Mouse (Mus musculus): ENCODE measurements around the gene Eea1. TPM values are rescaled to one million over a fixed set of nuclear protein-coding genes. Genes with fewer than 3 reads are reported as not detected.

Eea1 gene
- polyA plus RNA-seq, 1 experiment: 22.8 TPM

DNA sequence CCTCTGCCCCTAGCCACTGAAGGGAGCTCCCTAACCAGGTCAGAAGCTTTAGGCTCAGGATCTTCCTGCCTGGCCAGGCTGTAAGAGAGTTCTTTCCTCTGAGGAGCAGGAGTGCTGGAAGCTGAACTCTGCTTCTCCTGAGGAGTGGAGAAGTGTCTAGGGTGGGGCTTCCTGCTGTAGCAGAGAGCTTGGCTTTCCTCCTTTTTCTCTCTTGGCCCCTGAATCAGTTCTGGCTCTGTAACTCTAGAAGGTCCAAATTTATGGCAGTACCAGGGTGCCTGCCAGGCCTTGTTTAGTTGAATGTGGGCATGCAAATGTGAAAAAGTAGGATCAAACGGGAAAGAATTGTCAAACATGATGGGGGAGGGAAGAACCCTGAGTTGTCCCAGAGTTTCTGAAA is 17.1 kb downstream of the Eea1 start:
- H3K27ac ChIP-seq (ENCODE audit: control insufficient read depth, insufficient read depth, low read depth, low read length, poor library complexity): no peak overlapping the region
- no peak for TF ChIP-seq CTCF (IDR thresholded peaks at IDR 0.05; ENCODE audit: control insufficient read depth, insufficient read depth, low read length)
- TF ChIP-seq POLR2A (IDR thresholded peaks at IDR 0.05; ENCODE audit: borderline replicate concordance, control insufficient read depth, low read depth, low read length): no peak
- 90% methylated on average over 1 of the region's 1 CpGs for WGBS
- H3K4me3 ChIP-seq (replicated peaks; ENCODE audit: control insufficient read depth, low read depth, low read length): no peak overlapping the region
- H3K4me1 ChIP-seq (ENCODE audit: control insufficient read depth, insufficient read depth, low read length): no peaks in the 10 kb centered on the region

DNA sequence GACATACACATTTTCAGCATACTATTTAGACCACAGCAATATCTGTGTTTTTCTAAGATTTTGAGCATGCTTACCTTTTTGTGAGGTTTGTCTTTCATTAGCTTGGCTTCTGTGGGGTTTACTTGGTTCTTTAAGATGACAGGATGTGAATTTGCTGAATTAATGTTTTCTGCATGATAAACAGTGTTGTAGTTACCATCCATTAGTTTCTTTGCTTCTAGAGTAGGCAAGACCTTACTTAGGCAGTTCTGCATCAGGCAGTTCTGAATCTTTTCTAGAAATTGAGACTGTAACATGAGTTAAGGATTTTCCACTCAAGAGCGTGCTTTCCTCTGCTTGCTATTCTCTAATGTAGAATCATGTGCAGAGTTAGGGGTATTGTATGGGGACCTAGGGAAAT is 24.2 kb downstream of the Eea1 start:
- Histone ChIP-seq H3K27ac (ENCODE audit: control insufficient read depth, insufficient read depth, low read depth, low read length, poor library complexity) (no peak overlapping the region), H3K4me3 (replicated peaks; ENCODE audit: control insufficient read depth, low read depth, low read length) (no peak overlapping the region), H3K4me1 (ENCODE audit: control insufficient read depth, insufficient read depth, low read length) (peaks cover under 1% of the 10 kb centered on the region)
- WGBS: 88% methylated on average over 1 of the region's 1 CpGs
- no peak for TF ChIP-seq CTCF (IDR thresholded peaks at IDR 0.05; ENCODE audit: control insufficient read depth, insufficient read depth, low read length)
- no peak for TF ChIP-seq POLR2A (IDR thresholded peaks at IDR 0.05; ENCODE audit: borderline replicate concordance, control insufficient read depth, low read depth, low read length)

DNA sequence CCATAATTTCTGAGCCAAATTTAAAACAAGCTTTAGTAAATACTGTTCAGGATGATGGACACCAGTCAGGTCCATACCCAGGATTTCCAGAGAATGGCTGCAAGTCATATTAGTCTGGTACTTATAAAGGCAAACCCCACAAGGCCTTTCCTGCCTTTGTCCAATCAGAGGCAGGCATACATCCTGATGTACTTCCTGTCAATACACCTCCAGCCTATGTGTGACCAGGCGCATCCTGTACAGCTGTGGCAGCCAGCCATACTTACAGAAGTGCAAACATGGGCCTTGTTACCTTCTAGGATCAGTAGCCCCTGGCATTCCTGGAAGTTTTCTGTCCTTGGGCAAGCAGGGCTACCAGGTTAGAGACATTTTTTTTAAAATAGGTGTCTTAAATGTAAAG is 29.2 kb downstream of the Eea1 start:
- no peak overlapping the region for H3K27ac ChIP-seq (ENCODE audit: control insufficient read depth, insufficient read depth, low read depth, low read length, poor library complexity)
- no peak overlapping the region for H3K4me3 ChIP-seq (replicated peaks; ENCODE audit: control insufficient read depth, low read depth, low read length)
- TF ChIP-seq POLR2A (IDR thresholded peaks at IDR 0.05; ENCODE audit: borderline replicate concordance, control insufficient read depth, low read depth, low read length) (no peak), CTCF (IDR thresholded peaks at IDR 0.05; ENCODE audit: control insufficient read depth, insufficient read depth, low read length) (no peak)
- 79% methylated on average over 1 of the region's 1 CpGs for WGBS
- H3K4me1 ChIP-seq (ENCODE audit: control insufficient read depth, insufficient read depth, low read length): peaks cover 1% of the 10 kb centered on the region

DNA sequence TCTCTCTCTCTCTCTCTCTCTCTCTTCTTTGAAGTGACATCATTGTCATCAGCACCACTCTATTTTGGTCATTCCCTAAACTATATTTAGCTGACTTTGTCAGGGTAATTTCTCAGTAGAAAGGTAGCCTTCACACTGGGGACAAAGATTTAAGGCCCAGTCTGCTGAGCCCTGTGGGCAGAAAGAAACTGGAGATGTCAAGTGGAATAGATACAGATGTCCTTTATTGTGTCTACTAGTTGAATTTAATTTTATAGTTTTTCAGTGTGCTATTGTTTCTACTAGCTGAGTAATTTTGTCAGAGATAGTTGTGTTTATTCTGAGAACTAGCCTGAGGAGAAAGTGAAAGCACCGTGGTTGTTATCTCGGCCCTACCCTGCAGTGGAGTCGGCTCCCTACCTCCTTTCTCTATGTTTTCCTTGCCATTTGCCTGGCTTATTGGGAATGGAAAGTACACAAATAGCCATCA is 30.3 kb downstream of the Eea1 start:
- Histone ChIP-seq H3K4me3 (replicated peaks; ENCODE audit: control insufficient read depth, low read depth, low read length) (no peak overlapping the region), H3K27ac (ENCODE audit: control insufficient read depth, insufficient read depth, low read depth, low read length, poor library complexity) (no peak overlapping the region), H3K4me1 (ENCODE audit: control insufficient read depth, insufficient read depth, low read length) (peaks cover 1% of the 10 kb centered on the region)
- TF ChIP-seq POLR2A (IDR thresholded peaks at IDR 0.05; ENCODE audit: borderline replicate concordance, control insufficient read depth, low read depth, low read length) (no peak), CTCF (IDR thresholded peaks at IDR 0.05; ENCODE audit: control insufficient read depth, insufficient read depth, low read length) (no peak)
- WGBS: 3% methylated on average over 3 of the region's 3 CpGs

GRCm38 (mm10) chr10:95971341-95971740 is 30.9 kb downstream of the Eea1 start:
- Histone ChIP-seq H3K27ac (ENCODE audit: control insufficient read depth, insufficient read depth, low read depth, low read length, poor library complexity) (no peak overlapping the region), H3K4me1 (ENCODE audit: control insufficient read depth, insufficient read depth, low read length) (peaks cover 1% of the 10 kb centered on the region), H3K4me3 (replicated peaks; ENCODE audit: control insufficient read depth, low read depth, low read length) (no peak overlapping the region)
- WGBS: 58% methylated on average over 4 of the region's 4 CpGs
- TF ChIP-seq POLR2A (IDR thresholded peaks at IDR 0.05; ENCODE audit: borderline replicate concordance, control insufficient read depth, low read depth, low read length) (no peak), CTCF (IDR thresholded peaks at IDR 0.05; ENCODE audit: control insufficient read depth, insufficient read depth, low read length) (no peak)

GRCm38 (mm10) chr10:95971942-95972341 is 31.5 kb downstream of the Eea1 start:
- H3K4me3 ChIP-seq (replicated peaks; ENCODE audit: control insufficient read depth, low read depth, low read length): no peak overlapping the region
- no peak for TF ChIP-seq CTCF (IDR thresholded peaks at IDR 0.05; ENCODE audit: control insufficient read depth, insufficient read depth, low read length)
- TF ChIP-seq POLR2A (IDR thresholded peaks at IDR 0.05; ENCODE audit: borderline replicate concordance, control insufficient read depth, low read depth, low read length): no peak
- whole genome bisulfite sequencing: 67% methylated on average over 3 of the region's 3 CpGs
- peaks cover 1% of the 10 kb centered on the region for H3K4me1 ChIP-seq (ENCODE audit: control insufficient read depth, insufficient read depth, low read length)
- no peak overlapping the region for H3K27ac ChIP-seq (ENCODE audit: control insufficient read depth, insufficient read depth, low read depth, low read length, poor library complexity)

DNA sequence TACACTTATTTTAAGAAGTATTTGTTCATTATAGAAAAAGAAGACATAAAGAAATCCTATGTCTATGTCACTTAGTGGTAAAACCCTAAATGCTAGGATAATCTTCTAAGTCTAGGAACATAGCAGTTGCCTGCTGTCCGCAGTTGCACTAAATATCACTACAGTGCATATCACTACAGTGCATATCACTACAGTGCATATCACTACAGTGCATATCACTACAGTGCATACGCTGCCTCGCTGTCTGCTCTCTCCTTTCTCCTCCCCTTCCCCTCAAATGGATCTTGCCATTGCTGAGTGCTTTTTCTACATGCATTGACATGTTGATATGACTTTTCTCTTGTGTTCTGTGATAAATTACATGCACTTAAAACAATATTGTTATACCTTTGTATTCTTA is 34.0 kb downstream of the Eea1 start:
- peaks cover 1% of the 10 kb centered on the region for H3K4me1 ChIP-seq (ENCODE audit: control insufficient read depth, insufficient read depth, low read length)
- no peak overlapping the region for H3K4me3 ChIP-seq (replicated peaks; ENCODE audit: control insufficient read depth, low read depth, low read length)
- 76% methylated on average over 3 of the region's 3 CpGs for WGBS
- H3K27ac ChIP-seq (ENCODE audit: control insufficient read depth, insufficient read depth, low read depth, low read length, poor library complexity): no peak overlapping the region
- TF ChIP-seq POLR2A (IDR thresholded peaks at IDR 0.05; ENCODE audit: borderline replicate concordance, control insufficient read depth, low read depth, low read length): no peak
- no peak for TF ChIP-seq CTCF (IDR thresholded peaks at IDR 0.05; ENCODE audit: control insufficient read depth, insufficient read depth, low read length)

- no peaks in the 10 kb centered on the region for H3K4me1 ChIP-seq (ENCODE audit: control insufficient read depth, insufficient read depth, low read length)
- WGBS: 97% methylated on average over 2 of the region's 2 CpGs
- no peak overlapping the region for H3K4me3 ChIP-seq (replicated peaks; ENCODE audit: control insufficient read depth, low read depth, low read length)
- TF ChIP-seq CTCF (IDR thresholded peaks at IDR 0.05; ENCODE audit: control insufficient read depth, insufficient read depth, low read length) (no peak), POLR2A (IDR thresholded peaks at IDR 0.05; ENCODE audit: borderline replicate concordance, control insufficient read depth, low read depth, low read length) (no peak)
- no peak overlapping the region for H3K27ac ChIP-seq (ENCODE audit: control insufficient read depth, insufficient read depth, low read depth, low read length, poor library complexity)
Measured at GRCm38 (mm10) chr10:95976798-95977197, 36.3 kb downstream of the Eea1 start.

GRCm38 (mm10) chr10:95989731-95990130 is 49.3 kb downstream of the Eea1 start:
- WGBS: 93% methylated on average over 1 of the region's 1 CpGs
- no peak overlapping the region for H3K4me3 ChIP-seq (replicated peaks; ENCODE audit: control insufficient read depth, low read depth, low read length)
- no peaks in the 10 kb centered on the region for H3K4me1 ChIP-seq (ENCODE audit: control insufficient read depth, insufficient read depth, low read length)
- TF ChIP-seq CTCF (IDR thresholded peaks at IDR 0.05; ENCODE audit: control insufficient read depth, insufficient read depth, low read length): no peak
- no peak for TF ChIP-seq POLR2A (IDR thresholded peaks at IDR 0.05; ENCODE audit: borderline replicate concordance, control insufficient read depth, low read depth, low read length)
- no peak overlapping the region for H3K27ac ChIP-seq (ENCODE audit: control insufficient read depth, insufficient read depth, low read depth, low read length, poor library complexity)

Measured in bone marrow, adult 2 months (tissue).